Mouse (Mus musculus) heart, adult 2 months (tissue): ENCODE results near the gene Foxj1.

Source experiments
- CTCF ChIP-seq: fragments of 200-600 bp; IDR thresholded peaks from 2 replicates; pipeline ENCODE4 v1.8.1; 2022; ENCODE audit warnings: antibody characterized with exemption, mild to moderate bottlenecking, moderate library complexity
- EP300 ChIP-seq: fragments of 200-500 bp; IDR thresholded peaks from 2 replicates; pipeline ENCODE4 v1.6.1; 2011; ENCODE audit warnings: low read depth, low read length, control low read depth; ENCODE audit not compliant: insufficient read depth
- POLR2A ChIP-seq: fragments of 200-500 bp; IDR thresholded peaks from 2 replicates; pipeline ENCODE4 v1.6.1; 2011; ENCODE audit warnings: mild to moderate bottlenecking, low read depth, low read length, control low read depth; ENCODE audit not compliant: insufficient read depth

DNA sequence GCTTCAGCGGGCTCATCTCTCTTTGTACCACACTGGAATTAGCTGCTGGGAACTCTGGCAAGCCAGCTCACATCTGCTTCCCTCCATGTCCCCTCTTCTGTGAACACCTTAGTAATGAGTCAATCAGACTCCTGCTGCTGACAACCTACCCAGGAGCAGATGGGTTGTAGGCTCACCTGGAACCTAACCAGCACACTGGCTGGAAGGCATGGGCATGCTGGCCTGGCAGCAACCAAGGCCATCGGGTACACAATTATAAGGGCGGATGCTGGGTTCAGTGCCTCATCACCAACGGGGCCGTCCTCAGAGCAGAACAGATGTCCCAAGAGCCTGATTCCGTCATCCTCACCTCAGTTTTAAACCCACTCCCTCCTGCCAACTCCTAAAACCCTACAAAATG, 36.6 kb downstream of the Foxj1 start:
- TF ChIP-seq CTCF = no peak
- TF ChIP-seq POLR2A = no peak
- TF ChIP-seq EP300 = no peak
